Mouse (Mus musculus): ENCODE results near the gene Tekt5. TPM values are rescaled to one million over a fixed set of nuclear protein-coding genes. Genes with fewer than 3 reads are reported as not detected.

The Tekt5 gene
- polyA plus RNA-seq, 1 experiment from 2014 or later = 27.5 TPM

DNA sequence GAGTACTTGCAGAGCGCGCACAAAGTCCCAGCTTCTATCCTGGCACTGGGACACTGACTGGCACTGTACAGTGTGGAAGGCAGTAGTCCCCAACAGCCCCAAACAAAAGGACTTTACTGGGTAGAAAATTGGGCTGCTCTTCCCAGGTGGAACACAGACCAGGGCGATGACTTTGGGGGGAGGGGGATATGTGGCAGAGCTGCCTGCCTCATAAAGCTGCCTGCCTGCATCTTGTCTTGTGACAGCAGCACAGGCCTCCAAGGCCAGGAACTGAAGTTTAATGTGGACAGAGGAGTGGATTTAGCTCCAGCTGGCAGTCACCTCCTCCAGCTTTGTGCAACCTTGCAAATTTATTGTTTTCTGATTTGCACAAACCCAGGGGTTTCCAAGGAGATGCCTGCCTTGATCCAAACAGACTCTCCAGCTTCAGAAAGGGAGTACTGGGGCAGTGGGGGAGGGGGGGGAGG lies 25.8 kb downstream of the Tekt5 start:
- peaks cover 4% of the 10 kb centered on the region for H3K4me1 ChIP-seq (ENCODE audit: control insufficient read depth, insufficient read depth, low read depth, low read length)
- WGBS = 41% methylated on average over 3 of the region's 3 CpGs
- peak; percentile 85 for ATAC-seq
- peak overlapping the region; percentile 61 for H3K27ac ChIP-seq (ENCODE audit: low read depth, low read length)
- H3K27me3 ChIP-seq (replicated peaks; ENCODE audit: control insufficient read depth, insufficient read depth, low read length) = no peaks in the 10 kb centered on the region
- H3K36me3 ChIP-seq (ENCODE audit: control insufficient read depth, insufficient read depth, low read length) = no peaks in the 10 kb centered on the region
- H3K9me3 ChIP-seq (ENCODE audit: control insufficient read depth, low read length) = no peaks in the 10 kb centered on the region
- H3K4me2 ChIP-seq (ENCODE audit: low read length) = no peak overlapping the region
- H3K9ac ChIP-seq (ENCODE audit: low read depth, low read length) = no peak overlapping the region
- H3K4me3 ChIP-seq (ENCODE audit: low read length) = no peak overlapping the region

DNA sequence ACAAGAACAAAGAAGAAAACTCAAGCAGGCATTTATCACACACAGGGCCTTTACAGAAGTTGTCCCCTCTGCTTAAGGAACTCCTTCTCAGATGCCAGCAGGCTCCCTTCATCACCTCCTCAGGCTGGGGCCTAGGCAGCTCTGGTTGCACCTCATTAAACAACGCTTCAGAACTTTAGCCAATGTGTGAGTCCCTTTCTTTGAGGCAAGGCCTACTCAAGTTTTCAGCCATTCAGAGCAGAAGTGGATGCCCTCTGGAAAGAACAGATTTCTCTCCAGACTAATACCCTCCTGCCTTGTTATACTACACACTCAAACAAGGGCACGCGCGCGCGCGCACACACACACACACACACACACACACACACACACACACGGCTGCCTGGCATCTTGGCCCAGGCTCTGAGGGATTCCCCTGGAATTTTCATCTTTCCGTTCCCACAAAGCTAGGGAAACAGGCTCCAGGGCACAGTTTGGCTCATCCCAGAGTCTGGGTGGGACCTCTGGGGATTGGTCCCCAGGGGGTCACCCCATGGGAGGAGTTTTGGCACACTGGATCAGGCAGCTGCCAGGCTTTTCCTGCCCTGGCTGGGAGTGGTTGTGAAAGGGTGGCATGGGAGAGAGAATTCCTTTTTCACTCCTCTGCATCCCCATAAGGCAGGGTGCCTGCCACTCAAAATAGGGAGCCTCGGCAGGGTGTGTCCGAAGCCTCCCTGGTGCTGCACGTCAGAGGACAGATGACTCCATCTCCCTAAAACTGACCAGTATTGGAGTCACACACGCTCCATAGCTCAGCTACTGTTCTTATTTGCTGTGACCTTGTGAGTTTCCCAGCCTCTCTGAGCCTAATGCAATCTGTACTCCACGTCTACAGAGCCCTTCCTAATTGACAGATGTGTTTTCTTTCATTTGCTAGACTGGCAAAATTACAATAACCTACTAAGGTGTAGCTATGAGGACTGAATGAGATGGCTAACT lies 28.8 kb downstream of the Tekt5 start:
- WGBS = 71% methylated on average over 14 of the region's 14 CpGs
- H3K36me3 ChIP-seq (ENCODE audit: control insufficient read depth, insufficient read depth, low read length) = no peaks in the 10 kb centered on the region
- H3K27ac ChIP-seq (ENCODE audit: low read depth, low read length) = peak overlapping the region; percentile 61
- H3K4me2 ChIP-seq (ENCODE audit: low read length) = no peak overlapping the region
- no peak overlapping the region for H3K9ac ChIP-seq (ENCODE audit: low read depth, low read length)
- H3K4me3 ChIP-seq (ENCODE audit: low read length) = no peak overlapping the region
- ATAC-seq = peak; percentile 78
- no peaks in the 10 kb centered on the region for H3K27me3 ChIP-seq (replicated peaks; ENCODE audit: control insufficient read depth, insufficient read depth, low read length)
- H3K4me1 ChIP-seq (ENCODE audit: control insufficient read depth, insufficient read depth, low read depth, low read length) = peaks cover 2% of the 10 kb centered on the region; the same call in 1 of the 2 replicates
- no peaks in the 10 kb centered on the region for H3K9me3 ChIP-seq (ENCODE audit: control insufficient read depth, low read length)

DNA sequence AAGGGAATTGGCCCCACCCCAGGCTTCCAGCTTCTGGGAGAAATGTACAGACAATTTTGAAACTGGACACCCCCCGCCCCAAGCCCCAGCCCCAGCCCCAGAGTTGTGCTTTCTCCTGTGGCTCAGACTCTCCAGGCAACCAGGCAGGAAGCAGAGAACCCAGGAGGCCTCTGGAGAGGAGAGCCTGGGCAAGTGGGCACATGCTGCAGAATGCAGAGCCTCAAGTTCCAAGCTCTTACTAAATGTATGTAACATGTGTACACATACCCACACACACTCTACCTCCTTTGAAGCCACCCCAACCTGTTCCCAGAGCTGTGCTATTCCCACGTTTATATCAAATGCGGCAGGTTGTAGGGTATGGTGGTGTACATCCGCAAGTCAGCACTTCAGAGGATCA lies 29.5 kb downstream of the Tekt5 start:
- Histone ChIP-seq H3K4me3 (ENCODE audit: low read length) (no peak overlapping the region), H3K9ac (ENCODE audit: low read depth, low read length) (no peak overlapping the region), H3K4me2 (ENCODE audit: low read length) (no peak overlapping the region), H3K4me1 (ENCODE audit: control insufficient read depth, insufficient read depth, low read depth, low read length) (peaks cover 2% of the 10 kb centered on the region; the same call in 1 of the 2 replicates), H3K36me3 (ENCODE audit: control insufficient read depth, insufficient read depth, low read length) (no peaks in the 10 kb centered on the region), H3K27me3 (replicated peaks; ENCODE audit: control insufficient read depth, insufficient read depth, low read length) (no peaks in the 10 kb centered on the region), H3K27ac (ENCODE audit: low read depth, low read length) (peak overlapping the region; percentile 61), H3K9me3 (ENCODE audit: control insufficient read depth, low read length) (no peaks in the 10 kb centered on the region)
- ATAC-seq = no peak
- 83% methylated on average over 4 of the region's 4 CpGs for WGBS

DNA sequence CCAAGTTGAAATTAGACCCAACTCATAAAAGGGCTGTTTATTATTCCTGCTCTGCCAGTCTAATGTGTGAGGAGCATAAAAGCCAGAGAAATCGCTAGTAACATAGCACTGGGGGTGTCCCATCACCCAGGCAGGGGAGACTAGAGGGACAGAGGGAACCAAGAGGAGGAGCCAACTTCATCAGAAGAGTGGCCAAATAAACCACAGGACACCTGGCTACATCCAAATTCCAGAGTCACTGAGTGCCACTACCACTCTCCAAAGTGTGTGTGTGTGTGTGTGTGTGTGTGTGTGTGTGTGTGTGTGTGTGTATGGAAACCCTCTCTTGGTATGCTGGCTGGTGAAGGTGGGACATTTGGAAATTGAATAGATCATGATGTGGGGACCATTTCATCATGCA lies 32.2 kb downstream of the Tekt5 start:
- H3K9ac ChIP-seq (ENCODE audit: low read depth, low read length) = no peak overlapping the region
- no peaks in the 10 kb centered on the region for H3K36me3 ChIP-seq (ENCODE audit: control insufficient read depth, insufficient read depth, low read length)
- no peak for ATAC-seq
- no peak overlapping the region for H3K4me2 ChIP-seq (ENCODE audit: low read length)
- 43% methylated on average over 1 of the region's 1 CpGs for WGBS
- no peaks in the 10 kb centered on the region for H3K9me3 ChIP-seq (ENCODE audit: control insufficient read depth, low read length)
- H3K27me3 ChIP-seq (replicated peaks; ENCODE audit: control insufficient read depth, insufficient read depth, low read length) = no peaks in the 10 kb centered on the region
- H3K27ac ChIP-seq (ENCODE audit: low read depth, low read length) = no peak overlapping the region
- H3K4me1 ChIP-seq (ENCODE audit: control insufficient read depth, insufficient read depth, low read depth, low read length) = peaks cover under 1% of the 10 kb centered on the region; the same call in 1 of the 2 replicates
- no peak overlapping the region for H3K4me3 ChIP-seq (ENCODE audit: low read length)

DNA sequence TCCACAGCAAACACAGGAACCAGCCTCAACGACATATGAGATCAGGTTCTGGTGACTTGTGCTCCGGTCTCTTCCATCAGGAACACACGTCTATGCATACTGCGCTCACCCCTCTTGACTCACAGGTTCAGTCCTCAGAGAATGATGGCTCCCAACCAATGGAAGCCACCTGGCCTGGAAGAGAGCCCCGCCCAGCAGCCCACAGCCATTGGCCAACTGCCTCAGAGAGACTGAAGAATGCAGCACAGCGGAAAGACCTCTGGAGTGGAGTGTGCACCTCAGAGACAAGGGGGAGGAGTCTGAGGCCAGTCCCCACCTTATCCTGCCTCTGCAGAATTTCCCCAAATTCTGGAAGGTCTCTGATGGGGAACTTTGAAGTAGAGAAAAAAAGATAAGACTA lies 36.0 kb downstream of the Tekt5 start:
- Histone ChIP-seq H3K27me3 (replicated peaks; ENCODE audit: control insufficient read depth, insufficient read depth, low read length) (no peaks in the 10 kb centered on the region), H3K9me3 (ENCODE audit: control insufficient read depth, low read length) (no peaks in the 10 kb centered on the region), H3K4me2 (ENCODE audit: low read length) (no peak overlapping the region), H3K36me3 (ENCODE audit: control insufficient read depth, insufficient read depth, low read length) (no peaks in the 10 kb centered on the region), H3K9ac (ENCODE audit: low read depth, low read length) (no peak overlapping the region), H3K27ac (ENCODE audit: low read depth, low read length) (no peak overlapping the region), H3K4me1 (ENCODE audit: control insufficient read depth, insufficient read depth, low read depth, low read length) (peaks cover 4% of the 10 kb centered on the region), H3K4me3 (ENCODE audit: low read length) (no peak overlapping the region)
- ATAC-seq = no peak
- WGBS = 83% methylated on average over 6 of the region's 6 CpGs

DNA sequence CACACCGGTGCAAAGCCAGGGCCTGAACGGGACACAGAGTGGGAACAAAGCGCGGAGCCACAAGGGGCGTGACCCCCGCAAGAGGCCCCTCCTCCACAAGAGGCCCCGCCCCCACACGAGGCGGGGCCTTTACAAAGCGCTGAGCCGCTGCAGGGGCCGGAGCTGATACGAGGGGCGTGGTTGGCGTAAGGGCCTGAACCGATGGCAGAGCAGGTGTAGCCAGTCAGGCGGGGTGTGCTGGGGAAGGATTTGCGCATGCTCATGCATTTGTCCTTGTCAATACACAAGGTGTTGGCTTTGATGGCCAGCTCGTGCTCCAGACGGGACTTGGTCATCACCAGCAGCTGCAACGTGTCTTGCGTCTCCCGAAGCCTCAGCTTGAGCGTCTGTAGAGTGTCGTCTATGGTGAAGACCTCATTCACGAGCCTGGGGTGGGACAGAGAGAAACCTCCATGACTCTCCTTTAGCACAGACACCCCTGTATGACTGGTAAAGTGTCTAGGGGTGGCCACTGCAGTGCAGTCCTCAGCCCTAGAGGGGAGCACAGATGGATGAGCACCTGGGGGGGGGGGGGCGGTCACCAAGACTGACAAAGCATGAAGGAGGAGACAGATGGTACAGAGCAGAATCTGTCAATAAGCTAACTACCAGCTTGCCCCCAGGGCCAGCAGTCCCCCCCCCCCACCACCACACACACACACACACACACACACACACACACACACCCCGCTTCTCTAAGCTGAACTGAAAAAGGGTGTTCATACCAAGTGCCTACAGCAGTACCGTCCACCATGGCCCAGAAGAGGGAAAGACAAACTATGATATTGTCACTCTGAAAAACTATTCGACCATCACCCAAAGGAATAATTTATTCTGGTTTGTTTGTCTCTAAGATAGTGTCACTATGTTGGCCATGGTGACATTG lies 37.0 kb downstream of the Tekt5 start:
- H3K9me3 ChIP-seq (ENCODE audit: control insufficient read depth, low read length) = no peaks in the 10 kb centered on the region
- H3K4me3 ChIP-seq (ENCODE audit: low read length) = peak overlapping the region; percentile 19
- no peaks in the 10 kb centered on the region for H3K36me3 ChIP-seq (ENCODE audit: control insufficient read depth, insufficient read depth, low read length)
- peak overlapping the region; percentile 41; the same call in 1 of the 2 replicates for H3K9ac ChIP-seq (ENCODE audit: low read depth, low read length)
- peak; percentile 90 for ATAC-seq
- H3K4me2 ChIP-seq (ENCODE audit: low read length) = peak overlapping the region; percentile 46
- 11% methylated on average over 29 of the region's 30 CpGs for WGBS
- H3K27ac ChIP-seq (ENCODE audit: low read depth, low read length) = 0 out of 2 replicates have a peak overlapping the region, but pooled peaks have one; percentile 20
- H3K27me3 ChIP-seq (replicated peaks; ENCODE audit: control insufficient read depth, insufficient read depth, low read length) = no peaks in the 10 kb centered on the region
- H3K4me1 ChIP-seq (ENCODE audit: control insufficient read depth, insufficient read depth, low read depth, low read length) = peaks cover 4% of the 10 kb centered on the region

DNA sequence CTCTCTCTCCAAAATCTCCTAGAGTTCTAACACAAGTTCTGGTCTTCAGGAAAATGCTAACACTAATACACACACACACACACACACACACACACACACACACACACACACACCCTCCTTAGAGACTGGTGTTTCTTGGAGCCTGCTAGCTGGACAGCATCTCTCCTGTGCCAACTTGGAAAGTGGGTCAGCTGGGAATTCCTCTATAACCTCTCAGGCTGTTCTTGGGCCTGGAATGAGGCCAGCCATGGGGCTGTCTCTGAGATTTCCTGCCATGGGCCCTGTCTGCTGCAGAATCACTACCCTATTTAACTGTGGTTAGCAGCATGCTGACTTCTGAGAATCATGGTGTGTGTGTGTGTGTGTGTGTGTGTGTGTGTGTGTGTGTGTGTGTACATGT lies 40.3 kb downstream of the Tekt5 start:
- ATAC-seq = peak; percentile 66
- no peak overlapping the region for H3K27ac ChIP-seq (ENCODE audit: low read depth, low read length)

DNA sequence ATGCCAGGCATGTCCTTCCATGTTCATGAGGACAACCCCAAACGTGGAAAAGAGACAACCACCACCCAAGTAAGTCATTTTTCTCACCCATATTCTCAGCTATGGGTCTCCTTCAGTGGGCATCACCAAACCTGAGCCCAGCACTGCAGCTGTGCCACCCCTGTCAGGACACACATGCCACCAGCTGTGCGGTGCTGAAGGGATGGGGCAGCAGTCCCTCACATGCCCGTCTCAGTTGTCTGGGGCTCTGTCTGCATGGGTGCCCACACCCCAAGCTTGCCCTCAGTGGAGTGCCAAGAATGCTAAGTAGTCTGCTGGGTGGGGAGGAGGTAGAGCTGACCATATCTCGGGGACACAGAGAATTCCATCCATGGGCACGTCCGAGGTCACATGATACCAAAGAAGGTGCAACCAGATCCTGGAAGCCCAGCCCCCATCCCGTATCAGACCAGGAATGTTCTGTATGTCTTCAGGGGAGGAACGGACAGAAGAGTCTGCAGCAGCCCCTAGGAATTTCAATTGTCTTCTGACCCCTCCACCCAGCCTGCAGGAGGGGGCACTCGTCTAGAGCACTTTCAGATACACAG lies 44.1 kb downstream of the Tekt5 start:
- Histone ChIP-seq H3K27ac (ENCODE audit: low read depth, low read length) (no peak overlapping the region), H3K4me2 (ENCODE audit: low read length) (no peak overlapping the region), H3K9ac (ENCODE audit: low read depth, low read length) (no peak overlapping the region), H3K9me3 (ENCODE audit: control insufficient read depth, low read length) (no peaks in the 10 kb centered on the region), H3K36me3 (ENCODE audit: control insufficient read depth, insufficient read depth, low read length) (no peaks in the 10 kb centered on the region), H3K4me1 (ENCODE audit: control insufficient read depth, insufficient read depth, low read depth, low read length) (no peaks in the 10 kb centered on the region), H3K27me3 (replicated peaks; ENCODE audit: control insufficient read depth, insufficient read depth, low read length) (no peaks in the 10 kb centered on the region), H3K4me3 (ENCODE audit: low read length) (no peak overlapping the region)
- no peak for ATAC-seq
- WGBS = 68% methylated on average over 9 of the region's 9 CpGs

More for the DNA sequence above, 40.3 kb downstream of the Tekt5 start:
- Histone ChIP-seq H3K27me3 (replicated peaks; ENCODE audit: control insufficient read depth, insufficient read depth, low read length) (no peaks in the 10 kb centered on the region), H3K9me3 (ENCODE audit: control insufficient read depth, low read length) (no peaks in the 10 kb centered on the region), H3K4me3 (ENCODE audit: low read length) (no peak overlapping the region), H3K36me3 (ENCODE audit: control insufficient read depth, insufficient read depth, low read length) (no peaks in the 10 kb centered on the region), H3K4me2 (ENCODE audit: low read length) (no peak overlapping the region), H3K4me1 (ENCODE audit: control insufficient read depth, insufficient read depth, low read depth, low read length) (peaks cover 4% of the 10 kb centered on the region), H3K9ac (ENCODE audit: low read depth, low read length) (no peak overlapping the region)

All from hindbrain, embryonic 16.5 days (tissue).